Mouse (Mus musculus): ENCODE measurements around the gene Ccnjl. TPM values are rescaled to one million over a fixed set of nuclear protein-coding genes. Genes with fewer than 3 reads are reported as not detected.

Gene Ccnjl
- 5.4 and 5.6 TPM in 2 replicates for polyA plus RNA-seq (2016; fragmentation: Nextera tagmentation; extraction: Ambion mirVana)

DNA sequence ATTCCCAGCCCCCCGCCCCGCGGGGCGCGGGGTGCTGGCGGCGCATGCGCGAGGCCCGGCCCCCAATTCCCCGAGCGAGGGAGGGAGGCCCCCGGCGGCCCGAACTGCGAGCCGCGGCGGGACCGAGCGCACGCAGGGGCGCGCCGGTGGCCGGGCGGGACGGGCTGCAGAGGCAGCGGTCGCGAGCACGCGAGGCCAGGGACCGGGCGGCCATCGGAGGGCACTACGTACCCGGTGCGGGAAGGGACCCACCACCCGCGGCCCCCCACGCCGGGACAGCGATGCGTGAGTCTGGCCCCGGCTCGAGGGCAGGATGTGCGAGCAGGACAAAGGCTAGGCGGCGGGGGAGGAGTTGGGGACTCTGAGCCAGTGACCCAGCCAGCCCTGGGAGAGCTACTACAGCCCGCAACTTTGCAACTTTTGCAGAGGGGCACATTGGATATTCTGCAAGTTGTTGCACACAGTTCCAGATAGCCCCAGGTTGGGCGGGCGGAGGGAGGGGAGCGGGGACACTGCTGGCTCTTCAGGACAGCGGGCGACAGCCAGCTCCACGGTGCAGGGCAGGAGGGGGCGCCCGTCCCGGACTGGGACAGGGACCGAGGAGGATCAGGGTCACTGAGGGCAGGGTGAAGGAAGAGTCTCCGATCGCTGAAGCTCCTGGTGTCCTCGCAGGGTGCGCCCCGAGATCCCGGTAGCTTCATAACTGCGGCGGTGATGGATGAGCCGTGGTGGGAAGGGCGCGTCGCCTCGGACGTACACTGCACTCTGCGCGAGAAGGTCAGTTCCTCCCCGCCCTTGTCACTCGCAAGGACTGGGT is at the start of gene Ccnjl:
Gene Ccnjl (plus strand): TSS at position 102 of the 817 bp plus-strand sequence.
- peaks cover 27% of the 10 kb centered on the region for H3K27me3 ChIP-seq (replicated peaks)
- WGBS (ENCODE audit: insufficient replicate concordance) = 3% methylated on average over 63 of the region's 79 CpGs
- no peaks in the 10 kb centered on the region for H3K4me1 ChIP-seq
- H3K9ac ChIP-seq = peak within 1 kb of the TSS; percentile 67
- no peaks in the 10 kb centered on the region for H3K9me3 ChIP-seq (replicated peaks)
- H3K27ac ChIP-seq = peak within 1 kb of the TSS; percentile 36; the same call in 1 of the 2 replicates
- no peaks in the 10 kb centered on the region for H3K36me3 ChIP-seq
- peak; percentile 73 for ATAC-seq
- H3K4me2 ChIP-seq = peak within 1 kb of the TSS; percentile 81
- peak within 1 kb of the TSS; percentile 64 for H3K4me3 ChIP-seq

DNA sequence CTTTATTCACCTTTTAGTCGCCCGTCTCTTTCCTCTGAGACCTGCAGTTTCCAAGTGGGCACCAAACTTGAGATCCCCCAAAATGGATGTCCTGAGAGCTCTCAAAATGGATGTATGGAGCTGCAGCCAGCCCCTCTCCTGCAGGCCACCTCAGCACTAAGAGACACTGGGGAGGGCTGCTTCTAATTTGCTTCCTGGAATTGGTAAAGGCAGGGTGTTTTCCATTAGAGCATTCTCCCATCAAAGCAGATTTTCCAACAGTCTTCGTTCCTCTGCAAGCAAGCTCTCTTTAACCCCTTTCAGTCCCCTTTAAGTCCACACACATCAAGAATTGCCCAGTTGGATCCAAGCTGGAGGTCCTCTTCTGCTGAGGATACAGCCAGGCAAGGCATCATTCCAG is 49.2 kb upstream of the Ccnjl start:
- H3K4me2 ChIP-seq = no peak overlapping the region
- H3K9ac ChIP-seq = no peak overlapping the region
- peaks cover 14% of the 10 kb centered on the region for H3K4me1 ChIP-seq
- H3K27me3 ChIP-seq (replicated peaks) = 0 out of 2 replicates have a peak, but pooled peaks cover 8% of the 10 kb centered on the region
- WGBS (ENCODE audit: insufficient replicate concordance) = 69% methylated on average over 3 of the region's 3 CpGs
- H3K4me3 ChIP-seq = no peak overlapping the region
- no peak for ATAC-seq
- H3K27ac ChIP-seq = no peak overlapping the region
- no peaks in the 10 kb centered on the region for H3K9me3 ChIP-seq (replicated peaks)
- H3K36me3 ChIP-seq = no peaks in the 10 kb centered on the region

- ATAC-seq = no peak
- Histone ChIP-seq H3K27ac (no peak overlapping the region), H3K4me1 (peaks cover 10% of the 10 kb centered on the region; the same call in 1 of the 2 replicates), H3K36me3 (no peaks in the 10 kb centered on the region), H3K4me2 (no peak overlapping the region), H3K4me3 (no peak overlapping the region), H3K9me3 (replicated peaks) (no peaks in the 10 kb centered on the region), H3K9ac (no peak overlapping the region), H3K27me3 (replicated peaks) (peaks cover 8% of the 10 kb centered on the region; the same call in 1 of the 2 replicates)
- 34% methylated on average over 5 of the region's 5 CpGs for WGBS (ENCODE audit: insufficient replicate concordance)
Observed at GRCm38 (mm10) chr11:43480561-43480960, 48.0 kb upstream of the Ccnjl start.

DNA sequence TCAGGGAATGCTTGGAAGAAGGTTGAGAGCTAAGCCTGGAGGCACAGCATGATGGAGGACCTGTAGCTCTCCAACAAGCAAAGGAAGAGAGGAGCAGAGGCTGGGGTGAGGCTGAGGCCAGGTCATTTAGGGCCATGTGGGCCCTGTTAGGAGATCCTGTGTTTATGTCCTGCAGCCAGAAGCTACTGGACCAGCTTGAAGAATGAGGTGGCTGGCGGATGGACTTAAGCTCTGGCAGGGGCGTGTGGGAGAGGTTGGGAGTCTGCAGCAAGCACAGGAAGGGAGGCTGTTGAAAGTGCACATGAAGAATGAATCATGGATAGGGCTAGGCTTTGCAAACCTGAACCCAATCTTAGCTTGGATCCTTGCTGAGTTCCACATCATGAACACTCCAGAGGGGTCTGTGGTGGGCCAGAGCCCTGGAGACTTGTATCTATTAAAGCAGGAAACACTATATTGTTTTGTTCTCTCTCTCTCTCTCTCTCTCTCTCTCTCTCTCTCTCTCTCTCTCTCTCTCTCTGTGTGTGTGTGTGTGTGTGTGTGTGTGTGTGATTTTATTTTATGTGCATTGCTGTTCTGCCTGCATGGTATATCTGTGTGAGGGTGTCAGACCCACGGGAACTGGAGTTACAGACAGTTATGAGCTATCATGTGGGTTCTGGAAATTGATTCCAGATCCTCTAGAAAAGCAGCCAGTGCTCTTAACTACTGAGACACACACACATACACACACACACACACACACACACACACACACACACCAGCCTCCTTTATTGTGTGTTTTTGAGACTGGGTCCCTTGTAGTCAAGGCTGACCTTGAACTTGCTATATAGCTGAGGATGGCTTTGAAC is 46.7 kb upstream of the Ccnjl start:
- Histone ChIP-seq H3K4me2 (no peak overlapping the region), H3K9ac (no peak overlapping the region), H3K36me3 (no peaks in the 10 kb centered on the region), H3K27me3 (replicated peaks) (peaks cover 8% of the 10 kb centered on the region; the same call in 1 of the 2 replicates), H3K4me3 (no peak overlapping the region), H3K27ac (no peak overlapping the region), H3K4me1 (peaks cover 10% of the 10 kb centered on the region; the same call in 1 of the 2 replicates), H3K9me3 (replicated peaks) (no peaks in the 10 kb centered on the region)
- 41% methylated on average over 3 of the region's 3 CpGs for WGBS (ENCODE audit: insufficient replicate concordance)
- ATAC-seq = no peak

- Histone ChIP-seq H3K4me3 (no peak overlapping the region), H3K9ac (no peak overlapping the region), H3K27me3 (replicated peaks) (peaks cover 8% of the 10 kb centered on the region; the same call in 1 of the 2 replicates), H3K27ac (no peak overlapping the region; the same call in 1 of the 2 replicates), H3K9me3 (replicated peaks) (no peaks in the 10 kb centered on the region), H3K4me2 (no peak overlapping the region), H3K36me3 (no peaks in the 10 kb centered on the region), H3K4me1 (peaks cover 10% of the 10 kb centered on the region; the same call in 1 of the 2 replicates)
- 49% methylated on average over 6 of the region's 6 CpGs for WGBS (ENCODE audit: insufficient replicate concordance)
- ATAC-seq = no peak
Observed at GRCm38 (mm10) chr11:43483122-43483792, 45.3 kb upstream of the Ccnjl start.

DNA sequence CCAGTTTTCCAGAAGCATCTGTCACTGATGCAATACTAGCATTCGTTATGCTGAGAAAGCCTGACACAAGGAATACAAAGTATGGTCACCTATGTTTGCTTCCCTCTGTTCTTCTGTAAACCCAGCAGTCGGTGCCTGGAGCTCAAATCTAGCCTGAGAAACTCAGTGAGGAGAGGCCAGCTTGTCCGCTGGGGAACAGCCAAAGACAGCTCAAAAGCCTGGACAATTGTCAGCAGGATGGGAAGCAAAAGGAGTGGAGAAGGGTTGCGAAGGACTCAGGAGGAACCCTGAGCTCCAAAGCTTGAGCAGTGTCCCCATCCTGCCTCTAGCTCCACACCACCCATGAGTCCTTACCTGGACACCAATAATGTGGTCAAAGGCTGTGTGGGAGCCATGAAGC is 44.5 kb upstream of the Ccnjl start:
- no peaks in the 10 kb centered on the region for H3K9me3 ChIP-seq (replicated peaks)
- no peak overlapping the region for H3K27ac ChIP-seq
- peaks cover 10% of the 10 kb centered on the region; the same call in 1 of the 2 replicates for H3K4me1 ChIP-seq
- ATAC-seq = no peak
- no peak overlapping the region for H3K9ac ChIP-seq
- H3K4me2 ChIP-seq = no peak overlapping the region
- WGBS (ENCODE audit: insufficient replicate concordance) = 66% methylated on average over 4 of the region's 4 CpGs
- H3K27me3 ChIP-seq (replicated peaks) = peaks cover 8% of the 10 kb centered on the region; the same call in 1 of the 2 replicates
- H3K36me3 ChIP-seq = no peaks in the 10 kb centered on the region
- H3K4me3 ChIP-seq = no peak overlapping the region

GRCm38 (mm10) chr11:43484652-43485051 is 43.9 kb upstream of the Ccnjl start:
- no peaks in the 10 kb centered on the region for H3K9me3 ChIP-seq (replicated peaks)
- no peak overlapping the region for H3K4me3 ChIP-seq
- no peak for ATAC-seq
- H3K27me3 ChIP-seq (replicated peaks) = peaks cover 8% of the 10 kb centered on the region; the same call in 1 of the 2 replicates
- no peak overlapping the region for H3K4me2 ChIP-seq
- peaks cover 10% of the 10 kb centered on the region; the same call in 1 of the 2 replicates for H3K4me1 ChIP-seq
- no peak overlapping the region for H3K27ac ChIP-seq
- WGBS (ENCODE audit: insufficient replicate concordance) = 32% methylated on average over 11 of the region's 11 CpGs
- no peak overlapping the region for H3K9ac ChIP-seq
- H3K36me3 ChIP-seq = no peaks in the 10 kb centered on the region

- peaks cover 10% of the 10 kb centered on the region; the same call in 1 of the 2 replicates for H3K4me1 ChIP-seq
- no peaks in the 10 kb centered on the region for H3K9me3 ChIP-seq (replicated peaks)
- H3K36me3 ChIP-seq = no peaks in the 10 kb centered on the region
- ATAC-seq = no peak
- no peak overlapping the region for H3K9ac ChIP-seq
- WGBS (ENCODE audit: insufficient replicate concordance) = 77% methylated on average over 9 of the region's 9 CpGs
- no peak overlapping the region for H3K27ac ChIP-seq
- peaks cover 8% of the 10 kb centered on the region; the same call in 1 of the 2 replicates for H3K27me3 ChIP-seq (replicated peaks)
- H3K4me2 ChIP-seq = no peak overlapping the region
- no peak overlapping the region for H3K4me3 ChIP-seq
Observed at GRCm38 (mm10) chr11:43485855-43486254, 42.7 kb upstream of the Ccnjl start.

GRCm38 (mm10) chr11:43492663-43493062 is 35.9 kb upstream of the Ccnjl start:
- 34% methylated on average over 7 of the region's 7 CpGs for WGBS (ENCODE audit: insufficient replicate concordance)
- no peak for ATAC-seq

GRCm38 (mm10) chr11:43493815-43494409 is 34.7 kb upstream of the Ccnjl start:
- WGBS (ENCODE audit: insufficient replicate concordance) = 24% methylated on average over 6 of the region's 6 CpGs
- no peaks in the 10 kb centered on the region for H3K9me3 ChIP-seq (replicated peaks)
- H3K36me3 ChIP-seq = no peaks in the 10 kb centered on the region
- H3K4me2 ChIP-seq = no peak overlapping the region
- no peaks in the 10 kb centered on the region for H3K27me3 ChIP-seq (replicated peaks)
- ATAC-seq = 0 out of 2 replicates have a peak, but pooled peaks have one; percentile 24
- no peak overlapping the region for H3K27ac ChIP-seq
- no peak overlapping the region for H3K4me3 ChIP-seq
- H3K9ac ChIP-seq = no peak overlapping the region
- H3K4me1 ChIP-seq = no peaks in the 10 kb centered on the region

More at GRCm38 (mm10) chr11:43492663-43493062, 35.9 kb upstream of the Ccnjl start:
- no peak overlapping the region for H3K9ac ChIP-seq
- H3K27ac ChIP-seq = no peak overlapping the region
- H3K4me1 ChIP-seq = no peaks in the 10 kb centered on the region
- no peaks in the 10 kb centered on the region for H3K36me3 ChIP-seq
- no peaks in the 10 kb centered on the region for H3K9me3 ChIP-seq (replicated peaks)
- H3K4me3 ChIP-seq = no peak overlapping the region
- no peak overlapping the region for H3K4me2 ChIP-seq
- H3K27me3 ChIP-seq (replicated peaks) = no peaks in the 10 kb centered on the region

DNA sequence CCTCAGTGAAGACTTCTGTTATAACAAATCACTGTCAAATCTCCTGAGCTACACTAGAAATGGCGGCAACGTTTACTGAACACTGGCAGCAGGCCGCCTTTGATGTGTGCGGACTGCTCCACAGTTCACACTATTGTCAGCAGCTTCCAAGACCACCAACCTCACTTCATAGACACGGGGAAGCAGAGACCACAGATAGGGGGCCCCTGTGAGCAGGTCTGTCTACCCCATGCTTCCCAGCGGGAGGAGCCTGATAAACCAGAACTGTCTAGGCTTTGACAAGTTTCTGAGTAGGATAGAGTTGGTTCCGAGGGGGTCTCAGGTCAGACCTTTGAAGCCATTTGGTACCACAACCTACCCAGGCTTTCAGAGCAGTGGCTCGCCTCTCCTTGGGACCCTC is 33.5 kb upstream of the Ccnjl start:
- WGBS (ENCODE audit: insufficient replicate concordance) = 50% methylated on average over 8 of the region's 8 CpGs
- Histone ChIP-seq H3K9ac (no peak overlapping the region), H3K4me2 (no peak overlapping the region), H3K9me3 (replicated peaks) (no peaks in the 10 kb centered on the region), H3K4me3 (no peak overlapping the region), H3K4me1 (no peaks in the 10 kb centered on the region), H3K27me3 (replicated peaks) (no peaks in the 10 kb centered on the region), H3K36me3 (no peaks in the 10 kb centered on the region), H3K27ac (no peak overlapping the region)
- no peak for ATAC-seq
